Mouse (Mus musculus): ENCODE measurements around the gene Ifnb1. TPM values are rescaled to one million over a fixed set of nuclear protein-coding genes. Genes with fewer than 3 reads are reported as not detected.

Gene Ifnb1
- polyA plus RNA-seq, 1 experiment from 2014 or later = not detected

- H3K4me3 ChIP-seq = no peak overlapping the region
- H3K27ac ChIP-seq (replicated peaks) = no peak overlapping the region
- WGBS = 91% methylated on average over 3 of the region's 3 CpGs
- no peaks in the 10 kb centered on the region for H3K4me1 ChIP-seq
- no peaks in the 10 kb centered on the region for H3K27me3 ChIP-seq (replicated peaks; ENCODE audit: low read depth, poor library complexity, severe bottlenecking)
- no peaks in the 10 kb centered on the region for H3K9me3 ChIP-seq
- no peaks in the 10 kb centered on the region for H3K36me3 ChIP-seq (replicated peaks)
- no peak for DNase-seq (ENCODE audit: low spot score)
These were observed 34.5 kb downstream of the Ifnb1 start for GRCm38 (mm10) chr4:88488107-88488506.

- Histone ChIP-seq H3K4me3 (no peak overlapping the region), H3K27me3 (replicated peaks; ENCODE audit: low read depth, poor library complexity, severe bottlenecking) (no peaks in the 10 kb centered on the region), H3K27ac (replicated peaks) (no peak overlapping the region), H3K9me3 (no peaks in the 10 kb centered on the region), H3K4me1 (peaks cover 19% of the 10 kb centered on the region), H3K36me3 (replicated peaks) (no peaks in the 10 kb centered on the region)
- peak; percentile 16 for DNase-seq (ENCODE audit: low spot score)
- WGBS = 62% methylated on average over 6 of the region's 6 CpGs
These were observed 42.4 kb downstream of the Ifnb1 start for GRCm38 (mm10) chr4:88480130-88480529.

- Histone ChIP-seq H3K4me1 (peaks cover 19% of the 10 kb centered on the region), H3K27ac (replicated peaks) (no peak overlapping the region), H3K36me3 (replicated peaks) (no peaks in the 10 kb centered on the region), H3K9me3 (no peaks in the 10 kb centered on the region), H3K4me3 (no peak overlapping the region), H3K27me3 (replicated peaks; ENCODE audit: low read depth, poor library complexity, severe bottlenecking) (no peaks in the 10 kb centered on the region)
- no peak for DNase-seq (ENCODE audit: low spot score)
- 90% methylated on average over 9 of the region's 9 CpGs for WGBS
These were observed 43.8 kb downstream of the Ifnb1 start for GRCm38 (mm10) chr4:88478809-88479186.

- DNase-seq (ENCODE audit: low spot score) = no peak
- Histone ChIP-seq H3K9me3 (no peaks in the 10 kb centered on the region), H3K27me3 (replicated peaks; ENCODE audit: low read depth, poor library complexity, severe bottlenecking) (no peaks in the 10 kb centered on the region), H3K4me1 (peaks cover 19% of the 10 kb centered on the region), H3K4me3 (no peak overlapping the region), H3K36me3 (replicated peaks) (no peaks in the 10 kb centered on the region), H3K27ac (replicated peaks) (no peak overlapping the region)
- 84% methylated on average over 4 of the region's 4 CpGs for WGBS
These were observed 44.3 kb downstream of the Ifnb1 start for GRCm38 (mm10) chr4:88478177-88478808.

- WGBS = 55% methylated on average over 4 of the region's 4 CpGs
- no peaks in the 10 kb centered on the region for H3K36me3 ChIP-seq (replicated peaks)
- H3K9me3 ChIP-seq = no peaks in the 10 kb centered on the region
- H3K27ac ChIP-seq (replicated peaks) = no peak overlapping the region; the same call in 1 of the 2 replicates
- DNase-seq (ENCODE audit: low spot score) = no peak
- no peaks in the 10 kb centered on the region for H3K27me3 ChIP-seq (replicated peaks; ENCODE audit: low read depth, poor library complexity, severe bottlenecking)
- H3K4me3 ChIP-seq = no peak overlapping the region
- H3K4me1 ChIP-seq = peaks cover 19% of the 10 kb centered on the region
These were observed 45.9 kb downstream of the Ifnb1 start for GRCm38 (mm10) chr4:88476511-88477210.

GRCm38 (mm10) chr4:88476084-88476483 is 46.5 kb downstream of the Ifnb1 start:
- WGBS = 83% methylated on average over 3 of the region's 3 CpGs
- H3K4me3 ChIP-seq = no peak overlapping the region
- no peaks in the 10 kb centered on the region for H3K36me3 ChIP-seq (replicated peaks)
- H3K9me3 ChIP-seq = no peaks in the 10 kb centered on the region
- H3K4me1 ChIP-seq = peaks cover 19% of the 10 kb centered on the region
- no peak for DNase-seq (ENCODE audit: low spot score)
- no peaks in the 10 kb centered on the region for H3K27me3 ChIP-seq (replicated peaks; ENCODE audit: low read depth, poor library complexity, severe bottlenecking)
- no peak overlapping the region for H3K27ac ChIP-seq (replicated peaks)

Other genes starting within 250 kb of the Ifnb1 start
- gene Hacd4, start 83.8 kb downstream of the Ifnb1 start, polyA plus RNA-seq (2016; fragmentation: Nextera tagmentation; extraction: Ambion mirVana) = 3.5 and 3.7 TPM in 2 replicates
- gene Ifna15, start 35.5 kb upstream of the Ifnb1 start, polyA plus RNA-seq (2016; fragmentation: Nextera tagmentation; extraction: Ambion mirVana) = not detected in 2 replicates
- gene Ifna14, start 49.0 kb upstream of the Ifnb1 start, polyA plus RNA-seq (2016; fragmentation: Nextera tagmentation; extraction: Ambion mirVana) = not detected in 2 replicates
- not detected in 2 replicates for gene Ifna9, start 69.6 kb upstream of the Ifnb1 start, polyA plus RNA-seq (2016; fragmentation: Nextera tagmentation; extraction: Ambion mirVana)
- gene Ifna12, start 80.6 kb upstream of the Ifnb1 start, polyA plus RNA-seq (2016; fragmentation: Nextera tagmentation; extraction: Ambion mirVana) = not detected in 2 replicates
- not detected in 2 replicates for gene C87499, start 111.6 kb upstream of the Ifnb1 start, polyA plus RNA-seq (2016; fragmentation: Nextera tagmentation; extraction: Ambion mirVana)
- gene Ifna13, start 121.7 kb upstream of the Ifnb1 start, polyA plus RNA-seq (2016; fragmentation: Nextera tagmentation; extraction: Ambion mirVana) = not detected in 2 replicates
- gene Ifna16, start 154.2 kb upstream of the Ifnb1 start, polyA plus RNA-seq (2016; fragmentation: Nextera tagmentation; extraction: Ambion mirVana) = not detected in 2 replicates
- not detected in 2 replicates for gene Ifna2, start 161.1 kb upstream of the Ifnb1 start, polyA plus RNA-seq (2016; fragmentation: Nextera tagmentation; extraction: Ambion mirVana)
- gene Ifnab, start 168.6 kb upstream of the Ifnb1 start, polyA plus RNA-seq (2016; fragmentation: Nextera tagmentation; extraction: Ambion mirVana) = not detected in 2 replicates
- gene Gm26566, start 199.0 kb upstream of the Ifnb1 start, polyA plus RNA-seq (2016; fragmentation: Nextera tagmentation; extraction: Ambion mirVana) = 0.80 and 0.90 TPM in 2 replicates
- gene Klhl9, start 199.7 kb upstream of the Ifnb1 start, polyA plus RNA-seq (2016; fragmentation: Nextera tagmentation; extraction: Ambion mirVana) = 100 and 110 TPM in 2 replicates
- not detected in 2 replicates for gene Gm13271, start 232.1 kb upstream of the Ifnb1 start, polyA plus RNA-seq (2016; fragmentation: Nextera tagmentation; extraction: Ambion mirVana)
- gene Gm13283, start 237.3 kb upstream of the Ifnb1 start, polyA plus RNA-seq (2016; fragmentation: Nextera tagmentation; extraction: Ambion mirVana) = 0.14 and 0.20 TPM in 2 replicates